Mouse (Mus musculus) liver (tissue): ENCODE data around the gene Ubr3.
"Not testable (repeated sequence)": the region's sequence is repeated elsewhere in the genome, so short reads cannot be mapped to it uniquely, and the experiment has no call there.

ENCODE experiments used
- DNase-seq: peaks from one replicate; pipeline ENCODE4 v3.0.0-alpha.2; 2020; ENCODE audit warnings: mixed read lengths

Gene Ubr3

GRCm38 (mm10) chr2:69897039-69897617, at the start of gene Ubr3:
Ubr3 (plus strand) TSS chr2:69897246.
- peak; percentile 99 for DNase-seq

GRCm38 (mm10) chr2:69849215-69849614, 47.8 kb upstream of the Ubr3 start:
- no peak for DNase-seq

GRCm38 (mm10) chr2:69851427-69852058, 45.5 kb upstream of the Ubr3 start:
- DNase-seq, result peak; percentile 66

- DNase-seq, result peak; percentile 32
These were observed 40.7 kb upstream of the Ubr3 start for GRCm38 (mm10) chr2:69856392-69856791.

- DNase-seq, result no peak
These were observed 39.2 kb upstream of the Ubr3 start for GRCm38 (mm10) chr2:69857882-69858281.

- no peak for DNase-seq
These were observed 36.0 kb upstream of the Ubr3 start for GRCm38 (mm10) chr2:69860972-69861452.

GRCm38 (mm10) chr2:69861485-69862091, 35.5 kb upstream of the Ubr3 start, which contains the start of gene Ssb:
Ssb (plus strand) TSS chr2:69861562.
- peak; percentile 96 for DNase-seq

GRCm38 (mm10) chr2:69862117-69862657, 34.9 kb upstream of the Ubr3 start:
- DNase-seq, result no peak

GRCm38 (mm10) chr2:69883990-69884391, 13.1 kb upstream of the Ubr3 start:
- DNase-seq, result no peak

GRCm38 (mm10) chr2:69884581-69884980, 12.5 kb upstream of the Ubr3 start:
- no peak for DNase-seq

- peak; percentile 36 for DNase-seq
These were observed 12.0 kb upstream of the Ubr3 start for GRCm38 (mm10) chr2:69885050-69885449.

GRCm38 (mm10) chr2:69885451-69886305, 11.4 kb upstream of the Ubr3 start, which contains the start of gene Mettl5:
Mettl5 (minus strand) TSS chr2:69885615.
- DNase-seq, result peak; percentile 94

- no peak for DNase-seq
These were observed 8.1 kb upstream of the Ubr3 start for GRCm38 (mm10) chr2:69888957-69889356.

- peak; percentile 18 for DNase-seq
These were observed 6.2 kb upstream of the Ubr3 start for GRCm38 (mm10) chr2:69890843-69891242.

GRCm38 (mm10) chr2:69893145-69893544, 3.9 kb upstream of the Ubr3 start:
- no peak for DNase-seq

GRCm38 (mm10) chr2:69893891-69894290, 3.2 kb upstream of the Ubr3 start:
- DNase-seq, result no peak

- peak; percentile 66 for DNase-seq
These were observed 1.4 kb upstream of the Ubr3 start for GRCm38 (mm10) chr2:69895502-69896223.

- DNase-seq, result no peak
These were observed 843 bp upstream of the Ubr3 start for GRCm38 (mm10) chr2:69896224-69896581.

- peak; percentile 82 for DNase-seq
These were observed 851 bp downstream of the Ubr3 start for GRCm38 (mm10) chr2:69897618-69898575.

- no peak for DNase-seq
These were observed 6.5 kb downstream of the Ubr3 start for GRCm38 (mm10) chr2:69903541-69903940.

GRCm38 (mm10) chr2:69907394-69907793, 10.3 kb downstream of the Ubr3 start:
- DNase-seq, result not testable (repeated sequence)
